47 mouse cellular contexts compared by ENCODE assay signal in genomic region chr8:9868094-9868493, GRCm38 (mm10). TPM values are rescaled to one million over a fixed set of nuclear protein-coding genes. Genes with fewer than 3 reads are reported as not detected.
"Had no signal": no experiment of that assay in that cellular context is flagged by ENCODE, and none has a peak within 500 bp of the region (broad histone marks: within the 10 kb centered on the region; RNA-seq: fewer than 3 reads in every experiment).

No protein-coding gene starts in this region.

- H3K27me3 ChIP-seq: limb, embryonic 12.5 days; limb, embryonic 13.5 days; limb, embryonic 15.5 days; liver, embryonic 12.5 days; liver, embryonic 13.5 days; liver, embryonic 15.5 days; lung, embryonic 15.5 days; megakaryocyte, embryonic 14.5 days; midbrain, embryonic 12.5 days; midbrain, embryonic 13.5 days; midbrain, embryonic 15.5 days; neural tube, embryonic 12.5 days; neural tube, embryonic 13.5 days had no signal

- DNase-seq: left cerebral cortex, postnatal 4 days; liver; liver, embryonic 13.5 days; liver, postnatal 0 days; lung, adult 18-20 months; lung, embryonic 14.5 days; lung, postnatal 10 days; lung, postnatal 14 days; lung, postnatal 36 days; lung, postnatal 4 days; midbrain, embryonic 14.5 days had no signal

- H3K27ac ChIP-seq: limb, embryonic 10.5 days; limb, embryonic 12.5 days; limb, embryonic 13.5 days; limb, embryonic 15.5 days; liver, embryonic 12.5 days; liver, embryonic 13.5 days; liver, embryonic 14.5 days; liver, embryonic 15.5 days; lung, embryonic 15.5 days; macrophage; midbrain, embryonic 10.5 days; midbrain, embryonic 12.5 days; midbrain, embryonic 13.5 days; midbrain, embryonic 15.5 days; neural tube, embryonic 12.5 days; neural tube, embryonic 13.5 days had no signal

- H3K36me3 ChIP-seq: limb, embryonic 10.5 days; limb, embryonic 12.5 days; limb, embryonic 13.5 days; limb, embryonic 15.5 days; liver, embryonic 12.5 days; liver, embryonic 13.5 days; liver, embryonic 15.5 days; lung, embryonic 15.5 days; midbrain, embryonic 10.5 days; midbrain, embryonic 12.5 days; midbrain, embryonic 13.5 days; midbrain, embryonic 15.5 days; neural tube, embryonic 12.5 days; neural tube, embryonic 13.5 days had no signal

- H3K9ac ChIP-seq: limb, embryonic 12.5 days; limb, embryonic 13.5 days; limb, embryonic 15.5 days; liver, embryonic 12.5 days; liver, embryonic 13.5 days; liver, embryonic 14.5 days; liver, embryonic 15.5 days; liver, postnatal 0 days; lung, embryonic 14.5 days; lung, embryonic 15.5 days; midbrain, embryonic 12.5 days; midbrain, embryonic 13.5 days; midbrain, embryonic 15.5 days; neural tube, embryonic 12.5 days; neural tube, embryonic 13.5 days had no signal

- H3K4me3 ChIP-seq: limb, embryonic 10.5 days; limb, embryonic 12.5 days; limb, embryonic 13.5 days; limb, embryonic 15.5 days; liver, embryonic 12.5 days; liver, embryonic 13.5 days; liver, embryonic 15.5 days; lung, embryonic 15.5 days; megakaryocyte, embryonic 14.5 days; midbrain, embryonic 10.5 days; midbrain, embryonic 12.5 days; midbrain, embryonic 13.5 days; midbrain, embryonic 15.5 days; myocyte; neural tube, embryonic 12.5 days; neural tube, embryonic 13.5 days had no signal

- H3K4me1 ChIP-seq: limb, embryonic 10.5 days; limb, embryonic 12.5 days; limb, embryonic 13.5 days; limb, embryonic 15.5 days; liver, embryonic 12.5 days; liver, embryonic 13.5 days; liver, embryonic 15.5 days; lung, embryonic 15.5 days; megakaryocyte, embryonic 14.5 days; midbrain, embryonic 12.5 days; midbrain, embryonic 13.5 days; midbrain, embryonic 15.5 days; neural tube, embryonic 12.5 days; neural tube, embryonic 13.5 days had no signal

RNA-seq across cellular contexts. Expression of gene Gm10217, which starts 4.0 kb away (rescaled TPM):
- total RNA-seq: left cerebral cortex, postnatal 10 days; left cerebral cortex, postnatal 14 days; left cerebral cortex, postnatal 25 days; left cerebral cortex, postnatal 36 days; left cerebral cortex, postnatal 4 days; liver, adult 2 months; megakaryocyte progenitor cell, adult 5-6 weeks; megakaryocyte, adult 5-6 weeks; megakaryocyte-erythroid progenitor cell, adult 5-6 weeks; midbrain, postnatal 0 days; monocyte, adult 5-6 weeks had no signal
- polyA plus RNA-seq: limb, embryonic 10.5 days; limb, embryonic 11.5 days; limb, embryonic 12.5 days; limb, embryonic 13.5 days; limb, embryonic 14.5 days; limb, embryonic 15.5 days; liver, adult 2 months; liver, embryonic 11.5 days; liver, embryonic 12.5 days; liver, embryonic 13.5 days; liver, embryonic 14.5 days; liver, embryonic 15.5 days; liver, embryonic 16.5 days; liver, postnatal 0 days; lung, embryonic 14.5 days; lung, embryonic 15.5 days; lung, embryonic 16.5 days; lung, postnatal 0 days; macrophage; midbrain, embryonic 10.5 days; midbrain, embryonic 11.5 days; midbrain, embryonic 12.5 days; midbrain, embryonic 13.5 days; midbrain, embryonic 14.5 days; midbrain, embryonic 15.5 days; midbrain, embryonic 16.5 days; midbrain, postnatal 0 days; myocyte; neural tube, embryonic 11.5 days; neural tube, embryonic 12.5 days; neural tube, embryonic 13.5 days had no signal
